Mouse (Mus musculus) olfactory bulb, adult 2 months (tissue): ENCODE results near the gene A630001G21Rik. TPM values are rescaled to one million over a fixed set of nuclear protein-coding genes. Genes with fewer than 3 reads are reported as not detected.

ENCODE experiments used
- H3K27ac ChIP-seq: fragments of 200-500 bp; 2 replicates; pipeline ENCODE4 v1.5.1; 2012; ENCODE audit warnings: low read depth, low read length; ENCODE audit not compliant: insufficient read depth
- H3K4me1 ChIP-seq: fragments of 200-500 bp; 2 replicates; pipeline ENCODE4 v1.6.1; 2012; ENCODE audit warnings: low read length; ENCODE audit not compliant: control insufficient read depth, insufficient read depth
- H3K4me3 ChIP-seq: fragments of 200-500 bp; 2 replicates; pipeline ENCODE4 v1.5.1; 2012; ENCODE audit warnings: mild to moderate bottlenecking, low read depth, low read length, moderate library complexity; ENCODE audit not compliant: insufficient read depth
- CTCF ChIP-seq: fragments of 200-500 bp; IDR thresholded peaks from 2 replicates; pipeline ENCODE4 v1.5.1; 2012; ENCODE audit warnings: low read depth, mild to moderate bottlenecking, low read length, moderate library complexity; ENCODE audit not compliant: insufficient read depth
- POLR2A ChIP-seq: fragments of 200-500 bp; IDR thresholded peaks from 2 replicates; pipeline ENCODE4 v1.6.1; 2012; ENCODE audit warnings: mild to moderate bottlenecking, low read depth, low read length, moderate library complexity; ENCODE audit not compliant: insufficient read depth
- whole genome bisulfite sequencing: fragments of 180-500 bp; shearing (Covaris S2); methylation state at CpG from one replicate; pipeline ENCODE4 v1.1.7; 2018; 5-methylcytosine and 5-hydroxymethylcytosine counted together
- polyA plus RNA-seq: library from polyadenylated mRNA; stranded (reverse); fragments of >200 nt; gene quantifications from 2 replicates; pipeline ENCODE4 v1.2.4, GENCODE M21; 2012; ENCODE audit warnings: low replicate concordance; ENCODE audit not compliant: missing spikeins, insufficient read depth, insufficient read length

A630001G21Rik gene
- polyA plus RNA-seq, 1 experiment, result not detected

GRCm38 (mm10) chr1:85761665-85762064 is 16.8 kb downstream of the A630001G21Rik start:
- Histone ChIP-seq H3K4me1 (peaks cover 9% of the 10 kb centered on the region), H3K4me3 (no peak overlapping the region), H3K27ac (no peak overlapping the region)
- WGBS, result 91% methylated on average over 4 of the region's 4 CpGs
- TF ChIP-seq CTCF (no peak), POLR2A (no peak)

DNA sequence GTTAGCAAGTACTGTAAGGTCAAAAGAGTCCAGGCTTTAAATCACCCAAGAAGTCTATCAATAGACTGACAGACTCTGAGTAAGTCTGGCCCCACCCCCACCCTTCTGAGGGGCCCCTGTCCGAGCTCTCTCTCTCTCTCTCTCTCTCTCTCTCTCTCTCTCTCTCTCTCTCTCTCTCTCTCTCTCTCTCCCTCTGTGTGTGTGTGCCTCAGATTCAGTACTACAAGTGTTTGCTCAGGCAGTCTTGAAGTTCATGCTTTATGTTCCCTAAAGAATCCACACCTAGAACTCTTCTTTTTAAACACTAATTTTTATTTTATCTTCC is 19.5 kb downstream of the A630001G21Rik start:
- 8% methylated on average over 1 of the region's 1 CpGs for WGBS
- TF ChIP-seq POLR2A, result no peak
- no peak for TF ChIP-seq CTCF

GRCm38 (mm10) chr1:85758231-85758968 is 20.0 kb downstream of the A630001G21Rik start:
- 23% methylated on average over 14 of the region's 14 CpGs for WGBS
- H3K4me3 ChIP-seq, result no peak overlapping the region
- H3K4me1 ChIP-seq, result peaks cover 9% of the 10 kb centered on the region
- no peak overlapping the region for H3K27ac ChIP-seq
- TF ChIP-seq POLR2A (no peak), CTCF (no peak)

More for the DNA sequence above, 19.5 kb downstream of the A630001G21Rik start:
- Histone ChIP-seq H3K4me3 (no peak overlapping the region), H3K4me1 (peaks cover 9% of the 10 kb centered on the region), H3K27ac (no peak overlapping the region)

DNA sequence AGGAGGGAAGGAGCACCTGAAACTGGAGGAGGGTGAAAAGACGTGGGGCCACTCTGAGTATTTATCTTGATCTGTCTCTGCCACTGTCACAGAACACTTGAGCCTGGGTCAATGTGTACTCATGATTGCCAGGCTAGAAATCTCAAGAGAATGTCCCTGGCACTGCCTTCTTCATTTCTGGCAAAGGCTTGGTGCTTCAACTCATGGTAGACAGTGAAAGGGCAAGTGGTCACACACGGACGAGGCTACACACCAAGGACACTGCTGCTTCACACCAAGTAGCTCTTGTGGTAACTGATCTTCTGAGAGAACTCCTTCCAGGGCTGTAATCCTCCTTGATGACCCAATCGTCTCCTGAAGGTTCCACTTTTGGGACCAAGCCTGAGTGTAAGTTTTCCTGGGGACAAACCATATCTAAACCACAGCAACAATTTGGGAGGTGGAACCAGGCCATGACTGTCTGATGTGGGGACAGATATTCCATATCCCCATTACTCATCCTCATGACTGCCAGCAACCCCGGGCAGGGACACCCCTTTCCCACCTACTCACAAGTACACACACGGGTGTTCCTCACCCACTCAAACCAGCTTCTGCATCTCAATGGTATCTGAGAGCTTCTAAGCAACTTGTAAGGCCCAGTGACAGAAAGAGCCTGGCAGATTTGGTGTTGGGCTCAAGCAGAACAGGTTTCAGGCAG is 20.8 kb downstream of the A630001G21Rik start:
- peaks cover 9% of the 10 kb centered on the region for H3K4me1 ChIP-seq
- H3K27ac ChIP-seq, result no peak overlapping the region
- TF ChIP-seq POLR2A, result no peak
- no peak for TF ChIP-seq CTCF
- WGBS, result 67% methylated on average over 6 of the region's 6 CpGs
- H3K4me3 ChIP-seq, result no peak overlapping the region

- Histone ChIP-seq H3K27ac (0 out of 2 replicates have a peak overlapping the region, but pooled peaks have one; percentile 1), H3K4me1 (peaks cover 9% of the 10 kb centered on the region), H3K4me3 (no peak overlapping the region)
- TF ChIP-seq POLR2A (no peak), CTCF (no peak)
- WGBS, result 76% methylated on average over 11 of the region's 11 CpGs
Observed at GRCm38 (mm10) chr1:85751932-85752680, 26.3 kb downstream of the A630001G21Rik start.

DNA sequence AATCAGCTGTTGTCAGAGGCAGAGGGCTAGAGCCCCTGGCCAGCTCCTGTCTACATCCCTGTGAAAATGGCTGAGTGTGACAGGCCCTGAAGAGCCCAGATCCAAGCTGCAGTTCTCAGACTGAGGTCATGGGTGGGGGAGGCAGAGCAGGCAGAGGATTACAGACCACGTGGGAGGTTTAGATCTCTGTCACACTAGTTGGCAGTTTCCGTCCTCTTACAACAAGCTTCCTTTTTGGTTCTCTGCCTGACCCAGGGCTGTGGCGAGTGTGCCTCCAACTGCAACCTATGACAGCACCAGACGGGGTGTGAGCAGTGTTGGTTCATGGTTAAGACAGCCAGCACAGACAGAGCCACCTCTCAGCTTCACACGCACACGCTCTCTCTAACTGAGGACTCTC is 26.9 kb downstream of the A630001G21Rik start:
- H3K4me3 ChIP-seq, result no peak overlapping the region
- H3K4me1 ChIP-seq, result peaks cover 9% of the 10 kb centered on the region
- TF ChIP-seq CTCF (no peak), POLR2A (no peak)
- 0 out of 2 replicates have a peak overlapping the region, but pooled peaks have one; percentile 1 for H3K27ac ChIP-seq
- 43% methylated on average over 6 of the region's 6 CpGs for WGBS

DNA sequence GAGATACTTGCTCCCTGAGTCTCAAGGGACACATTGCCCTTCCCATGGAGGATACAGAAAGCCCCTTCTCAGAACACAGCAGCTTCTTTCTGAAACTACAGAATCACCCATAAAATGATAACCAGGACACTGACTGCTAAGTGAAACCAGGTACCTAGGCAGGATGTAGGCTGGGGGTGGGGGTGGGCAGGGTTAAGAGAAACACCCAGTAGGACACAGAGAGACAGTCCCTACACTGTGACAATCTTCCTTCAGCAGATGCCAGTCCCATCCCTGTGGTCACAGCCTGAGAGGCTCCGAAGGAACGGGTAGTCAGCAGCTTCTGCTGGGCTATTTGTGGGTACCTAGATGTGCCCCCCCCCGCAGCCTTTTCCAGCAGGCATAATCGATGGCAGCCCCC is 27.8 kb downstream of the A630001G21Rik start:
- H3K27ac ChIP-seq, result no peak overlapping the region
- 88% methylated on average over 4 of the region's 4 CpGs for WGBS
- no peak overlapping the region for H3K4me3 ChIP-seq
- TF ChIP-seq CTCF, result no peak
- TF ChIP-seq POLR2A, result no peak
- peaks cover 9% of the 10 kb centered on the region for H3K4me1 ChIP-seq

- no peak overlapping the region for H3K27ac ChIP-seq
- WGBS, result 65% methylated on average over 2 of the region's 2 CpGs
- H3K4me1 ChIP-seq, result peaks cover 9% of the 10 kb centered on the region
- TF ChIP-seq CTCF (no peak), POLR2A (no peak)
- no peak overlapping the region for H3K4me3 ChIP-seq
Observed at GRCm38 (mm10) chr1:85749829-85750228, 28.6 kb downstream of the A630001G21Rik start.

DNA sequence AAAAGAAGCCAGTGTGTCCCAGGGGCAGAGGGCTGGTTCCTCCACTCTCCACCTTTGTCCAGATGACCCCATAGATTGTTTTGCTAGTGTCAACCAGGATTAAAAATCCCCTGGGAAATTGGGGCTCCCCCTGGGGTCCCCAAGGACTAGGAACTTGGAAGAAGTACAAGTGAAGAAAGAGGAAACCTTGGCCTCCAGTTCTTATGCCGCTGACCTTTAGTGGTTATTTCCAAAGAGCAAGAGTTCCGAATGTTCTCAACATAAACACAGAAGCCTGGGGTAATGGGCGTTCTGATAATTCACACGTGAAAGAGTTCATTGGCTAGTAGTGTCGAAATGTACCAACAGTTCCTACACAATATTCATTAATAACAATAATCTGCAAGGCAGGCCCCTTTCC is 31.9 kb downstream of the A630001G21Rik start:
- TF ChIP-seq CTCF (no peak), POLR2A (no peak)
- WGBS, result 92% methylated on average over 5 of the region's 5 CpGs

More for the DNA sequence above, 31.9 kb downstream of the A630001G21Rik start:
- H3K4me3 ChIP-seq, result no peak overlapping the region
- no peak overlapping the region for H3K27ac ChIP-seq
- H3K4me1 ChIP-seq, result peaks cover 8% of the 10 kb centered on the region
